Mouse (Mus musculus) neural tube, embryonic 11.5 days (tissue): ENCODE results near the gene Ceacam10. TPM values are rescaled to one million over a fixed set of nuclear protein-coding genes. Genes with fewer than 3 reads are reported as not detected.

Source experiments
- ATAC-seq: fragments of 200-750 bp; cut with Nextera tagmentation; 2 replicates; pipeline ENCODE4 v1.8.0; 2017; ENCODE audit warnings: moderate number of reproducible peaks, mild to moderate bottlenecking, moderate TSS enrichment, moderate library complexity; ENCODE audit not compliant: insufficient read depth, low FRiP score, low TSS enrichment
- DNase-seq: peaks from one replicate; pipeline ENCODE4 v3.0.0-alpha.2; 2015; ENCODE audit warnings: low spot score
- H3K27ac ChIP-seq: fragments of 300-500 bp; sonication (generic); 2 replicates; pipeline ENCODE4 v1.5.1; 2014; ENCODE audit warnings: low read depth, mild to moderate bottlenecking, low read length
- H3K27me3 ChIP-seq: fragments of 300-500 bp; sonication (generic); 2 replicates; pipeline ENCODE4 v1.6.1; 2014; ENCODE audit warnings: mild to moderate bottlenecking, low read length, mixed read lengths; ENCODE audit not compliant: control insufficient read depth, insufficient read depth
- H3K36me3 ChIP-seq: fragments of 300-500 bp; sonication (generic); 2 replicates; pipeline ENCODE4 v1.6.1; 2014; ENCODE audit warnings: mild to moderate bottlenecking, low read length, moderate library complexity, mixed read lengths; ENCODE audit not compliant: control insufficient read depth, insufficient read depth
- H3K4me1 ChIP-seq: fragments of 300-500 bp; sonication (generic); 2 replicates; pipeline ENCODE4 v1.6.1; 2014; ENCODE audit warnings: low read length, mixed read lengths; ENCODE audit not compliant: control insufficient read depth, insufficient read depth
- H3K4me2 ChIP-seq: fragments of 300-500 bp; sonication (generic); 2 replicates; pipeline ENCODE4 v1.6.1; 2014; ENCODE audit warnings: low read depth, mild to moderate bottlenecking, moderate library complexity
- H3K4me3 ChIP-seq: fragments of 300-500 bp; sonication (generic); 2 replicates; pipeline ENCODE4 v1.5.1; 2014; ENCODE audit warnings: low read depth, low read length
- H3K9ac ChIP-seq: fragments of 300-500 bp; sonication (generic); 2 replicates; pipeline ENCODE4 v1.6.1; 2014; ENCODE audit warnings: mild to moderate bottlenecking, low read length
- H3K9me3 ChIP-seq: fragments of 300-500 bp; sonication (generic); 2 replicates; pipeline ENCODE4 v1.6.1; 2016; ENCODE audit warnings: low read length; ENCODE audit not compliant: control insufficient read depth
- WGBS: fragments of 180-500 bp; shearing (Covaris S2); extraction: QIAGEN DNeasy Blood & Tissue Kit; methylation state at CpG from one replicate; pipeline ENCODE4 v1.1.7; 2014; 5-methylcytosine and 5-hydroxymethylcytosine counted together
- polyA plus RNA-seq: library from polyadenylated mRNA; unstranded; fragments of >200 nt; fragmentation: Nextera tagmentation; extraction: Ambion mirVana; gene quantifications from 2 replicates; pipeline ENCODE4 v1.2.1, GENCODE M21; 2014

Ceacam10 gene
- polyA plus RNA-seq, 1 experiment from 2014 or later: not detected

- Histone ChIP-seq H3K4me1 (no peaks in the 10 kb centered on the region), H3K9me3 (no peaks in the 10 kb centered on the region), H3K4me2 (no peak overlapping the region), H3K9ac (no peak overlapping the region), H3K27me3 (no peaks in the 10 kb centered on the region), H3K4me3 (no peak overlapping the region), H3K36me3 (no peaks in the 10 kb centered on the region), H3K27ac (no peak overlapping the region)
- DNase-seq: no peak
- no peak for ATAC-seq
Observed at GRCm38 (mm10) chr7:24771361-24771760, 5.6 kb upstream of the Ceacam10 start.

- Histone ChIP-seq H3K27ac (no peak overlapping the region), H3K9ac (no peak overlapping the region), H3K36me3 (no peaks in the 10 kb centered on the region), H3K4me3 (no peak overlapping the region), H3K4me2 (no peak overlapping the region), H3K4me1 (no peaks in the 10 kb centered on the region), H3K9me3 (no peaks in the 10 kb centered on the region), H3K27me3 (no peaks in the 10 kb centered on the region)
- ATAC-seq: no peak
- DNase-seq: no peak
- 69% methylated on average over 3 of the region's 3 CpGs for WGBS
Observed at GRCm38 (mm10) chr7:24773942-24774535, 3.0 kb upstream of the Ceacam10 start.

DNA sequence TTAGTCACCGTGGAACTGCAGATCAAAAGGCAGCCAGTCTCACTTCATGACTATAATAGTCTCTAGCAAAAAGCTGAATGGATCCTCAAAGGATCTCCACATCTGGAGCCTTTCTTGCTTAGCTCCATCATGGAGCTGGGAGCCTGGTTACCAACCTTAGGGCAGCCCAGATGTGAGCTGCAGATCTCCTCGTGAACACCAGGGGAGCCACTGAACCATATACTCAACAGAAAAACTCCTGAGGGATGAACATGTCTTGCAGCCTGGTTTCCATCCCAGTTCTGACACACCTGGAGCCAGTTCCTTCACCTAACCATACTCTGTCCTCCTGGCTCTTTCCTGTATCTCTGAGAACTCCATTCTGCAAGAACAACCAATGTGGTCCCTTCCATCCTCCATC, 861 bp upstream of the Ceacam10 start:
- Histone ChIP-seq H3K4me1 (no peaks in the 10 kb centered on the region), H3K36me3 (no peaks in the 10 kb centered on the region), H3K9me3 (no peaks in the 10 kb centered on the region), H3K27me3 (no peaks in the 10 kb centered on the region), H3K4me2 (no peak overlapping the region), H3K27ac (no peak overlapping the region), H3K4me3 (no peak overlapping the region), H3K9ac (no peak overlapping the region)
- WGBS: 71% methylated on average over 2 of the region's 2 CpGs
- ATAC-seq: no peak
- no peak for DNase-seq

GRCm38 (mm10) chr7:24797918-24798317, 20.9 kb downstream of the Ceacam10 start:
- ATAC-seq (no peak), DNase-seq (no peak)
- no peak overlapping the region for H3K4me2 ChIP-seq
- no peak overlapping the region for H3K9ac ChIP-seq
- no peaks in the 10 kb centered on the region for H3K27me3 ChIP-seq
- H3K27ac ChIP-seq: no peak overlapping the region
- H3K36me3 ChIP-seq: no peaks in the 10 kb centered on the region
- no peaks in the 10 kb centered on the region for H3K9me3 ChIP-seq
- 94% methylated on average over 1 of the region's 1 CpGs for WGBS
- H3K4me3 ChIP-seq: no peak overlapping the region
- H3K4me1 ChIP-seq: no peaks in the 10 kb centered on the region

DNA sequence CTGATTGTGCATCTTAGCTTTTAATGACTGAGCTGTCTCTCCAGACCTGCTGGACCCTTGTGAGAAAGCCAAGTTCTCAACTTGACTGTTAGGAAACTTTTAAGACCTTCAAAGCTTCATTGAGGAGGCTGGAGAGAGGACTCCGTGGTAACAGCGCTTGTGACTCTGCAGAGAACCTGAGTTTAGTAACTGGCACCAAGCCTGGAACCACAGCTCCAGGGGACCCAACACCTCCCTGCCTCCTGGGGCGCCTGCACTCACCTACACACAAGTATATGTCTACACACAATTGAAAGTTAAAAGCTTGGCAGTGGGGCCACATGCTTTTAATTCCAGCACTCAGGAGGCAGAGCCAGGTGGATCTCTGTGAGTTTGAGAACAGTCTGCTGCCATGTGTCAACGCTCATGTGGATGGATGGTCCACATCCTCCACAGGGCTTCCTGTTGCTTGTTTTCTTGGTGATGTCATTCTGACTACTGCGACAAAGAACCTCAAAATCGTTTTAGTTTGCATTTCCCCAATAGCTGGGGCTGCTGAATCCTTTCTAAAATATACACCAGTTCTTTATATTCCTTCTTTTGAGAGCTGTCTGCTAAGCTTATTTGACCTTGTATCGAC, 25.3 kb downstream of the Ceacam10 start:
- no peaks in the 10 kb centered on the region for H3K27me3 ChIP-seq
- no peaks in the 10 kb centered on the region for H3K9me3 ChIP-seq
- no peak for ATAC-seq
- WGBS: 76% methylated on average over 7 of the region's 7 CpGs
- no peak for DNase-seq
- no peak overlapping the region for H3K4me3 ChIP-seq
- no peak overlapping the region for H3K9ac ChIP-seq
- no peak overlapping the region for H3K4me2 ChIP-seq
- no peaks in the 10 kb centered on the region for H3K4me1 ChIP-seq
- no peak overlapping the region for H3K27ac ChIP-seq
- no peaks in the 10 kb centered on the region for H3K36me3 ChIP-seq

DNA sequence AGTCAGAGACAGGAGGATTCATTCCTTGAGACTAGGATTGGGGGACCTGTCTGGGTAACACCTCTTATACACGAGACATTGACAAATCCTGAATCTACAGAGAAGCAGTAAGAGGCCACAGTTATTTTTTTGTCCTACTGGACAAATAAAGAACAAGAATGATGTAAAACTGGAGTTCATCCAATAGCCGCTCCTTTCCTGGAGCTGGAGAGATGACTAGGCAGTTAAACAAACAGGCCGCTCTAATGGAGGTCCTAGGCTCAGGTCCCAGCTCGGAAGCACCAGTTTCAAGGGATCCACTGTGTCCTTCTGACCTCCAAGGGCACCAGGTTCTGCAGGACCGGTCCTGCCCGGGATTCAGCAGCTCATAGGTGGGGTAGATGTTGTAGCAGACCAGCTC, 27.8 kb downstream of the Ceacam10 start:
- WGBS: 68% methylated on average over 6 of the region's 6 CpGs
- no peak for ATAC-seq

GRCm38 (mm10) chr7:24809041-24809440, 32.0 kb downstream of the Ceacam10 start:
- no peak overlapping the region for H3K9ac ChIP-seq
- no peak overlapping the region for H3K4me3 ChIP-seq
- H3K27ac ChIP-seq: no peak overlapping the region
- no peak overlapping the region for H3K4me2 ChIP-seq
- ATAC-seq (no peak), DNase-seq (no peak)
- no peaks in the 10 kb centered on the region for H3K4me1 ChIP-seq
- no peaks in the 10 kb centered on the region for H3K9me3 ChIP-seq
- H3K36me3 ChIP-seq: no peaks in the 10 kb centered on the region
- 31% methylated on average over 2 of the region's 2 CpGs for WGBS
- no peaks in the 10 kb centered on the region for H3K27me3 ChIP-seq

More for the DNA sequence above, 27.8 kb downstream of the Ceacam10 start:
- no peak overlapping the region for H3K4me2 ChIP-seq
- H3K9ac ChIP-seq: no peak overlapping the region
- H3K36me3 ChIP-seq: no peaks in the 10 kb centered on the region
- no peak overlapping the region for H3K27ac ChIP-seq
- DNase-seq: no peak
- H3K27me3 ChIP-seq: no peaks in the 10 kb centered on the region
- H3K4me3 ChIP-seq: no peak overlapping the region
- H3K4me1 ChIP-seq: no peaks in the 10 kb centered on the region
- H3K9me3 ChIP-seq: no peaks in the 10 kb centered on the region

- Histone ChIP-seq H3K4me2 (no peak overlapping the region), H3K4me1 (no peaks in the 10 kb centered on the region), H3K4me3 (no peak overlapping the region), H3K9me3 (no peaks in the 10 kb centered on the region), H3K27ac (no peak overlapping the region), H3K27me3 (no peaks in the 10 kb centered on the region), H3K9ac (no peak overlapping the region), H3K36me3 (no peaks in the 10 kb centered on the region)
- DNase-seq (peak; percentile 76), ATAC-seq (peak; percentile 58; the same call in 1 of the 2 replicates)
- 7% methylated on average over 3 of the region's 3 CpGs for WGBS
Observed at GRCm38 (mm10) chr7:24817502-24817901, 40.5 kb downstream of the Ceacam10 start.

- no peak overlapping the region for H3K9ac ChIP-seq
- H3K36me3 ChIP-seq: no peaks in the 10 kb centered on the region
- H3K27me3 ChIP-seq: no peaks in the 10 kb centered on the region
- WGBS: 81% methylated on average over 7 of the region's 7 CpGs
- H3K27ac ChIP-seq: no peak overlapping the region
- no peak for DNase-seq
- no peaks in the 10 kb centered on the region for H3K9me3 ChIP-seq
- H3K4me2 ChIP-seq: no peak overlapping the region
- no peaks in the 10 kb centered on the region for H3K4me1 ChIP-seq
- H3K4me3 ChIP-seq: no peak overlapping the region
- no peak for ATAC-seq
Observed at GRCm38 (mm10) chr7:24824452-24824851, 47.4 kb downstream of the Ceacam10 start.
